Mouse (Mus musculus): ENCODE measurements around the gene Dhx16. TPM values are rescaled to one million over a fixed set of nuclear protein-coding genes. Genes with fewer than 3 reads are reported as not detected.
A peak's percentile ranks its signal among the peaks of the same experiment; 100 is the strongest.

Gene Dhx16
- polyA plus RNA-seq, 1 experiment: 42.4 TPM

DNA sequence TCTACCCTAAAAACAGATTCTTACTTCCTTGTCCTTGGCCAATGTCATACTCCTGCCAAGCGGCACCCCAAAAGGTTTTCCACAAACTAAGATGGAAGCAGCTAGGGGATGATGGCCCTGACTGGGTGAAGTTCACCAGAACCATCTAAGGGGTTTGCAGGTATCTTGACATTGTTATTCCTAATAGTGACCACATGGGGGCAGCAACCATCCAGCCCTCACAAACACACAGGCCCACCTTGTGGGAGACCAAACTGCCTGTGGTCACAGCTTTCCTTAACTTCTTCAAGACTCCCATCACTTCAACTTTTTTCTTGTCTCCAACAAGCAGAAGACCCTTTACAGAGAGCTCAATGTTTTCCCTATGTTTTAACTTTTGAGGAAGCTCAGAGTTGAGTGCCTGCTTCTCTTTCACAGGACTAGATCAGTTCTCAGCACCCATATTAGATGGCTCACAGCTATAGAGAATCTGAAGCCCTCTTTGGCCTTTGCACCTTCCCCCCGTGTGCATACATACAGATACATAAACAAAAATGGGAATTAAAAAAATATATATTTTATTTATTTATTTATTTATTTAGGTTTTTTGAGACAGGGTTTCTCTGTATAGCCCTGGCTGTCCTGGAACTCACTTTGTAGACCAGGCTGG is 58.2 kb downstream of the Dhx16 start:
- Histone ChIP-seq H3K27me3 (ENCODE audit: control insufficient read depth, insufficient read depth, insufficient read length) (no peaks in the 10 kb centered on the region), H3K79me2 (ENCODE audit: control insufficient read depth, insufficient read depth) (no peaks in the 10 kb centered on the region), H3K36me3 (ENCODE audit: control insufficient read depth, insufficient read depth) (peaks cover under 1% of the 10 kb centered on the region), H3K79me3 (ENCODE audit: low read depth) (no peaks in the 10 kb centered on the region), H3K4me3 (ENCODE audit: insufficient read depth, poor library complexity, severe bottlenecking) (no peak overlapping the region), H3ac (ENCODE audit: control insufficient read depth, insufficient read length, low read depth) (no peak overlapping the region)
- TF ChIP-seq MYOD1 (IDR thresholded peaks at IDR 0.05; ENCODE audit: control insufficient read depth, insufficient read length, low read depth) (no peak), CTCF (IDR thresholded peaks at IDR 0.05; ENCODE audit: control insufficient read depth, insufficient read depth, insufficient read length) (peak; percentile 23)

DNA sequence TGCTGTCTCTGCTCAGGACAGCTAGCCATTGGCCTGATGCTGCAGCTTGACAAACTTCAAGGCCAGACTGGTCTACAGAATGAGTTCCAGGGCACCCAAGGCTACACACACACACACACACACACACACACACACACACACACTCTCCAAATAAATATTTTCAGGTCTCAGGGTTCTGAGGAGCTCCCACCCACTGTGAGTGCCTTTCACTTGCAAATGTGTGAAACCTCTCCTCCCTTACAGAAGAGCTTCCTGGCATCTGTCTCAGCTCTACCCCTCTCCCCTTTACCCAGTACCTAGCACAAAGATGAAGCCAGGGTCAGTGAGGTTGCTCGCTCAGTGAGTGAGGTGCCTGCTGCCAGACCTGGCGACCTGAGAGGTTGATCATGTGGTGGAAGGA is 59.5 kb downstream of the Dhx16 start:
- H3K4me3 ChIP-seq (ENCODE audit: insufficient read depth, poor library complexity, severe bottlenecking): no peak overlapping the region
- no peaks in the 10 kb centered on the region for H3K79me3 ChIP-seq (ENCODE audit: low read depth)
- no peaks in the 10 kb centered on the region for H3K27me3 ChIP-seq (ENCODE audit: control insufficient read depth, insufficient read depth, insufficient read length)
- H3K79me2 ChIP-seq (ENCODE audit: control insufficient read depth, insufficient read depth): no peaks in the 10 kb centered on the region
- H3K36me3 ChIP-seq (ENCODE audit: control insufficient read depth, insufficient read depth): no peaks in the 10 kb centered on the region
- no peak for TF ChIP-seq FOSL1 (IDR thresholded peaks at IDR 0.05; ENCODE audit: insufficient read depth, low read length, poor library complexity, severe bottlenecking)
- no peak for TF ChIP-seq USF1 (IDR thresholded peaks at IDR 0.05; ENCODE audit: low read depth)
- no peak for TF ChIP-seq MYOG (IDR thresholded peaks at IDR 0.05; ENCODE audit: control insufficient read depth, extremely low read depth, insufficient read length)
- TF ChIP-seq MYOD1 (IDR thresholded peaks at IDR 0.05; ENCODE audit: control insufficient read depth, insufficient read length, low read depth): no peak
- TF ChIP-seq MAX (IDR thresholded peaks at IDR 0.05): no peak
- no peak for TF ChIP-seq CTCF (IDR thresholded peaks at IDR 0.05; ENCODE audit: control insufficient read depth, insufficient read depth, insufficient read length)
- TF ChIP-seq CEBPB (IDR thresholded peaks at IDR 0.05; ENCODE audit: low read depth): no peak
- no peak overlapping the region for H3ac ChIP-seq (ENCODE audit: control insufficient read depth, insufficient read length, low read depth)

DNA sequence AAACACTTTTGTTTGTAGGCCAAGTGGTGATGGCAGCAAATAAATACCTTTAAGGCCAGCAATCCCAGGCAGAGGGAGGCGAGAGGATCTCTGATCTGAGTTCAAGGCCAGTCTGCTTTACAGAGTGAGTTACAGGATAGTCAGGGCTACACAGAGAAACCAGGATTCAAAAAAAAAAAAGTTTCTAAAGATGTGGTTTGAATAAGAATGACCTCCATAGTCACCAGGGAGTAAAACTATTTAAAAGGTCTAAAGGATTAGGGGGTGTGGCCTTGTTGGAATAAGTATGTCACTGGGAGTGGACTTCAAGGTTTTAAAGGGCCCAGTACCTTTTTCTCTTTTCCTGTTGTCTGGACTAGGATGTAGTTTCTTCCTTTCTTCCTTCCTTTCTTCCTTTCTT is 60.3 kb downstream of the Dhx16 start:
- no peaks in the 10 kb centered on the region for H3K79me2 ChIP-seq (ENCODE audit: control insufficient read depth, insufficient read depth)
- H3K79me3 ChIP-seq (ENCODE audit: low read depth): no peaks in the 10 kb centered on the region
- no peak for TF ChIP-seq CTCF (IDR thresholded peaks at IDR 0.05; ENCODE audit: control insufficient read depth, insufficient read depth, insufficient read length)
- no peak for TF ChIP-seq MAX (IDR thresholded peaks at IDR 0.05)
- no peak for TF ChIP-seq USF1 (IDR thresholded peaks at IDR 0.05; ENCODE audit: low read depth)
- TF ChIP-seq MYOG (IDR thresholded peaks at IDR 0.05; ENCODE audit: control insufficient read depth, extremely low read depth, insufficient read length): no peak
- TF ChIP-seq MYOD1 (IDR thresholded peaks at IDR 0.05; ENCODE audit: control insufficient read depth, insufficient read length, low read depth): no peak
- TF ChIP-seq FOSL1 (IDR thresholded peaks at IDR 0.05; ENCODE audit: insufficient read depth, low read length, poor library complexity, severe bottlenecking): no peak
- TF ChIP-seq CEBPB (IDR thresholded peaks at IDR 0.05; ENCODE audit: low read depth): no peak
- no peak overlapping the region for H3ac ChIP-seq (ENCODE audit: control insufficient read depth, insufficient read length, low read depth)
- no peaks in the 10 kb centered on the region for H3K27me3 ChIP-seq (ENCODE audit: control insufficient read depth, insufficient read depth, insufficient read length)
- H3K36me3 ChIP-seq (ENCODE audit: control insufficient read depth, insufficient read depth): no peaks in the 10 kb centered on the region
- H3K4me3 ChIP-seq (ENCODE audit: insufficient read depth, poor library complexity, severe bottlenecking): no peak overlapping the region

Small RNAs within 50 kb of the gene (microRNA-seq; reads per million reads assigned to microRNA genes)
- gene Gm28033 (ENCODE audit: borderline microRNAs expressed): 5.3 reads per million, percentile 53 among the genes with 10 or more reads in this experiment
- gene Mir1894 (ENCODE audit: borderline microRNAs expressed): not detected

Other genes with a start within 250 kb of the Dhx16 start
- 0.05 TPM for gene Mucl3, start 236.1 kb upstream of the Dhx16 start, polyA plus RNA-seq (2012; fragmentation: generic; extraction: Trizol)
- gene Vars2, start 212.2 kb upstream of the Dhx16 start, polyA plus RNA-seq (2012; fragmentation: generic; extraction: Trizol): 12.6 TPM
- gene Gtf2h4, start 206.1 kb upstream of the Dhx16 start, polyA plus RNA-seq (2012; fragmentation: generic; extraction: Trizol): 40.6 TPM
- 56.6 TPM for gene Ddr1, start 175.2 kb upstream of the Dhx16 start, polyA plus RNA-seq (2012; fragmentation: generic; extraction: Trizol)
- gene Ier3, start 58.1 kb upstream of the Dhx16 start, polyA plus RNA-seq (2012; fragmentation: generic; extraction: Trizol): 55.2 TPM
- gene Flot1, start 56.6 kb upstream of the Dhx16 start, polyA plus RNA-seq (2012; fragmentation: generic; extraction: Trizol): 57.2 TPM
- gene Tubb5, start 41.5 kb upstream of the Dhx16 start, polyA plus RNA-seq (2012; fragmentation: generic; extraction: Trizol): 1,881 TPM
- gene Mdc1, start 38.3 kb upstream of the Dhx16 start, polyA plus RNA-seq (2012; fragmentation: generic; extraction: Trizol): 16.6 TPM
- gene Nrm, start 18.5 kb upstream of the Dhx16 start, polyA plus RNA-seq (2012; fragmentation: generic; extraction: Trizol): 25.5 TPM
- gene Ppp1r18, start 14.2 kb upstream of the Dhx16 start, polyA plus RNA-seq (2012; fragmentation: generic; extraction: Trizol): 84.2 TPM
- gene 2310061I04Rik, start 17.6 kb downstream of the Dhx16 start, polyA plus RNA-seq (2012; fragmentation: generic; extraction: Trizol): 36.0 TPM
- gene Atat1, start 30.3 kb downstream of the Dhx16 start, polyA plus RNA-seq (2012; fragmentation: generic; extraction: Trizol): 13.1 TPM
- gene Mrps18b, start 36.6 kb downstream of the Dhx16 start, polyA plus RNA-seq (2012; fragmentation: generic; extraction: Trizol): 153 TPM
- gene Ppp1r10, start 36.6 kb downstream of the Dhx16 start, polyA plus RNA-seq (2012; fragmentation: generic; extraction: Trizol): 33.1 TPM
- 82.6 TPM for gene Abcf1, start 89.9 kb downstream of the Dhx16 start, polyA plus RNA-seq (2012; fragmentation: generic; extraction: Trizol)
- gene Gnl1, start 100.0 kb downstream of the Dhx16 start, polyA plus RNA-seq (2012; fragmentation: generic; extraction: Trizol): 71.7 TPM
- 13.7 TPM for gene Prr3, start 100.4 kb downstream of the Dhx16 start, polyA plus RNA-seq (2012; fragmentation: generic; extraction: Trizol)
- gene H2-T24, start 140.7 kb downstream of the Dhx16 start, polyA plus RNA-seq (2012; fragmentation: generic; extraction: Trizol): 0.16 TPM
- 7.0 TPM for gene H2-T23, start 153.0 kb downstream of the Dhx16 start, polyA plus RNA-seq (2012; fragmentation: generic; extraction: Trizol)
- 21.7 TPM for gene H2-T22, start 162.9 kb downstream of the Dhx16 start, polyA plus RNA-seq (2012; fragmentation: generic; extraction: Trizol)
- gene Gm6034, start 163.1 kb downstream of the Dhx16 start, polyA plus RNA-seq (2012; fragmentation: generic; extraction: Trizol): not detected
- gene Gm11127, start 178.6 kb downstream of the Dhx16 start, polyA plus RNA-seq (2012; fragmentation: generic; extraction: Trizol): 0.18 TPM
- gene Gm19684, start 241.9 kb downstream of the Dhx16 start, polyA plus RNA-seq (2012; fragmentation: generic; extraction: Trizol): not detected
- not detected for gene Gm7030, start 249.6 kb downstream of the Dhx16 start, polyA plus RNA-seq (2012; fragmentation: generic; extraction: Trizol)

All from C2C12 (cell line).